Mouse (Mus musculus): ENCODE data around the gene Gm42674. TPM values are rescaled to one million over a fixed set of nuclear protein-coding genes. Genes with fewer than 3 reads are reported as not detected.

Gene Gm42674
- total RNA-seq, 4 experiments from 2014 or later: not detected

Other genes starting within 250 kb of the Gm42674 start
- gene Slc27a3, start 212.0 kb upstream of the Gm42674 start, total RNA-seq (2022): 1 to 10 TPM in 2 of 4 experiments, under 1 TPM in 2; 0.65 to 1.1 (median 0.96) TPM
- gene Ints3, start 168.3 kb upstream of the Gm42674 start, total RNA-seq (2022): 10 to 100 TPM; 14.0 to 16.8 (median 14.8) TPM
- gene Npr1, start 136.0 kb upstream of the Gm42674 start, total RNA-seq (2022): 1 to 10 TPM; 3.8 to 6.9 (median 6.1) TPM
- gene Ilf2, start 125.8 kb upstream of the Gm42674 start, total RNA-seq (2022): 10 to 100 TPM; 24.4 to 33.4 (median 26.9) TPM
- 10 to 100 TPM; 77.7 to 93.9 (median 78.5) TPM for gene Snapin, start 110.9 kb upstream of the Gm42674 start, total RNA-seq (2022)
- 100 to 1,000 TPM; 112 to 117 (median 114) TPM for gene Chtop, start 92.4 kb upstream of the Gm42674 start, total RNA-seq (2022)
- gene S100a1, start 87.5 kb upstream of the Gm42674 start, total RNA-seq (2022): 100 to 1,000 TPM; 157 to 190 (median 173) TPM
- 10 to 100 TPM in 3 of 4 experiments, 1 to 10 TPM in 1; 7.5 to 16.2 (median 11.8) TPM for gene S100a13, start 87.5 kb upstream of the Gm42674 start, total RNA-seq (2022)
- not detected for gene S100a14, start 75.0 kb upstream of the Gm42674 start, total RNA-seq (2022)
- gene S100a16, start 64.7 kb upstream of the Gm42674 start, total RNA-seq (2022): 10 to 100 TPM; 50.1 to 57.1 (median 51.9) TPM
- gene S100a3, start 41.3 kb upstream of the Gm42674 start, total RNA-seq (2022): not detected
- gene S100a2, start 11.7 kb upstream of the Gm42674 start, total RNA-seq (2022): not detected
- 10 to 100 TPM in 2 of 4 experiments, 1 to 10 TPM in 2; 4.9 to 29.2 (median 11.3) TPM for gene S100a4, start 1.9 kb downstream of the Gm42674 start, total RNA-seq (2022)
- gene S100a5, start 6.6 kb downstream of the Gm42674 start, total RNA-seq (2022): 1 to 10 TPM in 2 of 4 experiments, under 1 TPM in 1, not detected in 1; 0.68 to 2.5 (median 2.2) TPM
- 10 to 100 TPM; 38.3 to 90.6 (median 55.1) TPM for gene S100a6, start 11.0 kb downstream of the Gm42674 start, total RNA-seq (2022)
- not detected for gene S100a7a, start 52.1 kb downstream of the Gm42674 start, total RNA-seq (2022)
- under 1 TPM in 2 of 4 experiments, not detected in 2; 0.75 to 0.92 TPM for gene S100a8, start 67.1 kb downstream of the Gm42674 start, total RNA-seq (2022)
- gene S100a9, start 93.8 kb downstream of the Gm42674 start, total RNA-seq (2022): not detected
- gene Pglyrp4, start 125.0 kb downstream of the Gm42674 start, total RNA-seq (2022): not detected
- not detected for gene Gm5849, start 176.0 kb downstream of the Gm42674 start, total RNA-seq (2022)